Mouse (Mus musculus): ENCODE data around the gene Trex1. TPM values are rescaled to one million over a fixed set of nuclear protein-coding genes. Genes with fewer than 3 reads are reported as not detected.

Gene Trex1
- 13.7 and 13.8 TPM in 2 replicates for total RNA-seq (2021)
- long read RNA-seq, experiment 1, transcript Trex1-202 (2 exons, 1,054 nt): major isoform, 7 of 14 reads
- long read RNA-seq, experiment 1, transcript Trex1-201 (2 exons, 1,084 nt): major isoform, 7 of 14 reads
- long read RNA-seq, experiment 1, partial matches to known transcripts: 0 of 14 reads
- long read RNA-seq, experiment 1, other reads (novel, unspliced or antisense): 0 of 14 reads
- long read RNA-seq, experiment 2, transcript Trex1-202 (2 exons, 1,054 nt): major isoform, 6 of 7 reads
- long read RNA-seq, experiment 2, partial matches to known transcripts: 0 of 7 reads
- long read RNA-seq, experiment 2, other reads (novel, unspliced or antisense): 0 of 7 reads

- DNase-seq: peak; percentile 94
Measured at GRCm38 (mm10) chr9:109059136-109059903, at the start of gene Trex1. Trex1 (minus strand) TSS chr9:109059734.

GRCm38 (mm10) chr9:109107341-109107740 is 47.8 kb upstream of the Trex1 start:
- DNase-seq: no peak

GRCm38 (mm10) chr9:109105648-109106047 is 46.1 kb upstream of the Trex1 start:
- DNase-seq: no peak

- peak; percentile 82 for DNase-seq
Measured at GRCm38 (mm10) chr9:109105011-109105410, 45.5 kb upstream of the Trex1 start.

- DNase-seq: no peak
Measured at GRCm38 (mm10) chr9:109104083-109104482, 44.5 kb upstream of the Trex1 start.

- peak; percentile 93 for DNase-seq
Measured at GRCm38 (mm10) chr9:109103250-109103649, 43.7 kb upstream of the Trex1 start.

- no peak for DNase-seq
Measured at GRCm38 (mm10) chr9:109102541-109102940, 43.0 kb upstream of the Trex1 start.

- peak; percentile 52 for DNase-seq
Measured at GRCm38 (mm10) chr9:109101933-109102445, 42.5 kb upstream of the Trex1 start.

- no peak for DNase-seq
Measured at GRCm38 (mm10) chr9:109100307-109100928, 40.9 kb upstream of the Trex1 start.

- DNase-seq: peak; percentile 77
Measured at GRCm38 (mm10) chr9:109098969-109099368, 39.4 kb upstream of the Trex1 start.

- DNase-seq: no peak
Measured at GRCm38 (mm10) chr9:109098366-109098765, 38.8 kb upstream of the Trex1 start.

- DNase-seq: peak; percentile 85
Measured at GRCm38 (mm10) chr9:109097831-109098230, 38.3 kb upstream of the Trex1 start.

GRCm38 (mm10) chr9:109097291-109097690 is 37.8 kb upstream of the Trex1 start:
- DNase-seq: no peak

- no peak for DNase-seq
Measured at GRCm38 (mm10) chr9:109096856-109097255, 37.3 kb upstream of the Trex1 start.

GRCm38 (mm10) chr9:109096251-109096661 is 36.7 kb upstream of the Trex1 start:
- DNase-seq: peak; percentile 59

- peak; percentile 85 for DNase-seq
Measured at GRCm38 (mm10) chr9:109095137-109095982, 35.8 kb upstream of the Trex1 start, which contains the start of gene Plxnb1. Plxnb1 (plus strand) TSS chr9:109095389.

- DNase-seq: peak; percentile 69
Measured at GRCm38 (mm10) chr9:109094553-109095136, 35.1 kb upstream of the Trex1 start.

- peak; percentile 72 for DNase-seq
Measured at GRCm38 (mm10) chr9:109093786-109094552, 34.4 kb upstream of the Trex1 start.

GRCm38 (mm10) chr9:109092799-109093198 is 33.3 kb upstream of the Trex1 start:
- DNase-seq: no peak

- no peak for DNase-seq
Measured at GRCm38 (mm10) chr9:109091802-109092201, 32.3 kb upstream of the Trex1 start.
